Mouse (Mus musculus) forelimb bud, embryonic 11.5 days (tissue): ENCODE results near the gene Mvb12b.

ENCODE experiments used
- DNase-seq: peaks from one replicate; pipeline ENCODE4 v3.0.0-alpha.2; 2012; ENCODE audit warnings: low read depth, low spot score

Mvb12b gene

GRCm38 (mm10) chr2:33736722-33737121 is 151.0 kb downstream of the Mvb12b start:
- peak; percentile 64 for DNase-seq

- DNase-seq = peak; percentile 82
Measured at GRCm38 (mm10) chr2:33734781-33735485, 152.8 kb downstream of the Mvb12b start.

GRCm38 (mm10) chr2:33729701-33730100 is 158.0 kb downstream of the Mvb12b start:
- no peak for DNase-seq

- DNase-seq = no peak
Measured at GRCm38 (mm10) chr2:33727199-33727598, 160.5 kb downstream of the Mvb12b start.

- no peak for DNase-seq
Measured at GRCm38 (mm10) chr2:33720380-33720898, 167.3 kb downstream of the Mvb12b start.

GRCm38 (mm10) chr2:33719339-33720066 is 168.2 kb downstream of the Mvb12b start:
- DNase-seq = no peak

- DNase-seq = peak; percentile 78
Measured at GRCm38 (mm10) chr2:33718561-33718960, 169.2 kb downstream of the Mvb12b start.

- no peak for DNase-seq
Measured at GRCm38 (mm10) chr2:33717821-33718351, 169.9 kb downstream of the Mvb12b start.

GRCm38 (mm10) chr2:33717378-33717777 is 170.4 kb downstream of the Mvb12b start:
- no peak for DNase-seq

GRCm38 (mm10) chr2:33716878-33717277 is 170.9 kb downstream of the Mvb12b start:
- no peak for DNase-seq

GRCm38 (mm10) chr2:33714932-33715331 is 172.8 kb downstream of the Mvb12b start:
- DNase-seq = peak; percentile 70

- DNase-seq = no peak
Measured at GRCm38 (mm10) chr2:33713580-33714260, 174.0 kb downstream of the Mvb12b start.

- no peak for DNase-seq
Measured at GRCm38 (mm10) chr2:33712811-33713210, 174.9 kb downstream of the Mvb12b start.

GRCm38 (mm10) chr2:33708831-33709230 is 178.9 kb downstream of the Mvb12b start:
- DNase-seq = no peak

- DNase-seq = peak; percentile 60
Measured at GRCm38 (mm10) chr2:33708096-33708495, 179.7 kb downstream of the Mvb12b start.

- no peak for DNase-seq
Measured at GRCm38 (mm10) chr2:33706403-33706802, 181.3 kb downstream of the Mvb12b start.

- DNase-seq = peak; percentile 67
Measured at GRCm38 (mm10) chr2:33705687-33706320, 181.9 kb downstream of the Mvb12b start.

GRCm38 (mm10) chr2:33703286-33703685 is 184.5 kb downstream of the Mvb12b start:
- DNase-seq = no peak

GRCm38 (mm10) chr2:33702705-33703104 is 185.0 kb downstream of the Mvb12b start:
- DNase-seq = no peak

- DNase-seq = peak; percentile 88
Measured at GRCm38 (mm10) chr2:33701446-33701815, 186.3 kb downstream of the Mvb12b start.
